Mouse (Mus musculus): ENCODE measurements at regions not wholly inside any gene's neighbourhood (a gene's known extent, or its start where the extent isn't known, plus 50 kb on each side); places are given as distances from the start of the nearest gene placed in this dataset.
"Not testable (repeated sequence)": the region's sequence is repeated elsewhere in the genome, so short reads cannot be mapped to it uniquely, and the experiment has no call there.

GRCm38 (mm10) chr15:3909471-3909870, 69.9 kb downstream of the Fbxo4 start:
- no peak for DNase-seq (ENCODE audit: low spot score in 2 of 2)

- DNase-seq (ENCODE audit: low spot score in 2 of 2): no peak
These were observed 70.7 kb downstream of the Fbxo4 start for GRCm38 (mm10) chr15:3908721-3909120.

- DNase-seq (ENCODE audit: low spot score in 2 of 2): no peak
These were observed 73.8 kb downstream of the Fbxo4 start for GRCm38 (mm10) chr15:3905548-3905947.

GRCm38 (mm10) chr15:3878429-3878828, 100.9 kb downstream of the Fbxo4 start:
- no peak for DNase-seq (ENCODE audit: low spot score in 2 of 2)

- no peak for DNase-seq (ENCODE audit: low spot score in 2 of 2)
These were observed 101.9 kb downstream of the Fbxo4 start for GRCm38 (mm10) chr15:3877506-3877905.

- DNase-seq (ENCODE audit: low spot score in 2 of 2): peak in 1 of 2 experiments; percentile 24
These were observed 104.0 kb downstream of the Fbxo4 start for GRCm38 (mm10) chr15:3875210-3875861.

GRCm38 (mm10) chr15:3831802-3832201, 147.6 kb downstream of the Fbxo4 start:
- no peak for DNase-seq (ENCODE audit: low spot score in 2 of 2)

- DNase-seq (ENCODE audit: low spot score in 2 of 2): no peak
These were observed 173.9 kb downstream of the Fbxo4 start for GRCm38 (mm10) chr15:3805430-3805829.

GRCm38 (mm10) chr15:3775865-3776264, 192.6 kb upstream of the Ghr start:
- DNase-seq (ENCODE audit: low spot score in 2 of 2): no peak

GRCm38 (mm10) chr15:3772228-3772789, 189.0 kb upstream of the Ghr start:
- no peak for DNase-seq (ENCODE audit: low spot score in 2 of 2)

GRCm38 (mm10) chr15:3770312-3770711, 187.0 kb upstream of the Ghr start:
- DNase-seq (ENCODE audit: low spot score in 2 of 2): peak in 1 of 2 experiments; percentile 22

- DNase-seq (ENCODE audit: low spot score in 2 of 2): no peak
These were observed 181.4 kb upstream of the Ghr start for GRCm38 (mm10) chr15:3764726-3765125.

GRCm38 (mm10) chr15:3760396-3760795, 177.1 kb upstream of the Ghr start:
- DNase-seq (ENCODE audit: low spot score in 2 of 2): no peak

- DNase-seq (ENCODE audit: low spot score in 2 of 2): peak; percentile 36 to 68
These were observed 172.3 kb upstream of the Ghr start for GRCm38 (mm10) chr15:3755636-3756035.

- not testable (repeated sequence) for DNase-seq (ENCODE audit: low spot score in 2 of 2)
These were observed 164.8 kb upstream of the Ghr start for GRCm38 (mm10) chr15:3748072-3748471.

GRCm38 (mm10) chr15:3743168-3743814, 160.0 kb upstream of the Ghr start:
- no peak for DNase-seq (ENCODE audit: low spot score in 2 of 2)

GRCm38 (mm10) chr15:3742191-3742590, 158.9 kb upstream of the Ghr start:
- no peak for DNase-seq (ENCODE audit: low spot score in 2 of 2)

GRCm38 (mm10) chr15:3725214-3725613, 141.9 kb upstream of the Ghr start:
- no peak for DNase-seq (ENCODE audit: low spot score in 2 of 2)

- DNase-seq (ENCODE audit: low spot score in 2 of 2): no peak
These were observed 137.5 kb upstream of the Ghr start for GRCm38 (mm10) chr15:3720668-3721340.

- no peak for DNase-seq (ENCODE audit: low spot score in 2 of 2)
These were observed 128.5 kb upstream of the Ghr start for GRCm38 (mm10) chr15:3711764-3712163.

- no peak for DNase-seq (ENCODE audit: low spot score in 2 of 2)
These were observed 124.1 kb upstream of the Ghr start for GRCm38 (mm10) chr15:3707089-3708078.
